Mouse (Mus musculus): Measurements from ENCODE around the gene Padi1. TPM values are rescaled to one million over a fixed set of nuclear protein-coding genes. Genes with fewer than 3 reads are reported as not detected.

The Padi1 gene
- polyA plus RNA-seq, 1 experiment from 2014 or later: 0.12 TPM

DNA sequence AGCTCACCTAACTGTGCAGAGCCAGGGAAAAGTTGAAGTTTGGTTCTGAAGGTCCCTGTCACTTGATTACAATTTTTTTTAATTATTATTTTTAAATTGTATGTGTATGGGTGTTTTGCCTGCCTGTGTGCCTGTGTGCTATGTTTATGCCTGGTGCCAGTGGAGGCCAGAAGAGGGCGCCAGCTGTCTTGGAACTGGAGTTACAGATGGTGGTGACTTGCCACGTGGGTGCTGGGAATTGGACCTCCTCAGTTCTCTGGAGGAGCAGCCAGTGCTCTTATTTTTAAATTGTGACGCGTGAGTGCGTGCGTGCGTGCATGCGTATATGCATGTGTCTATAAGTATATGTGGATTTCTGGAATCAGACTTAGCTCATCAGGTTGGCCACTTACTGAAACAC lies 28.2 kb downstream of the Padi1 start:
- Histone ChIP-seq H3K27me3 (ENCODE audit: control insufficient read depth, insufficient read depth, low read length) (no peaks in the 10 kb centered on the region), H3K4me2 (ENCODE audit: low read length) (no peak overlapping the region), H3K4me1 (ENCODE audit: control insufficient read depth, insufficient read depth, low read length) (0 out of 2 replicates have a peak, but pooled peaks cover 5% of the 10 kb centered on the region), H3K27ac (replicated peaks; ENCODE audit: low read depth, low read length) (no peak overlapping the region), H3K9ac (replicated peaks; ENCODE audit: low read length) (no peak overlapping the region), H3K9me3 (ENCODE audit: control insufficient read depth, low read length) (no peaks in the 10 kb centered on the region), H3K36me3 (ENCODE audit: control insufficient read depth, insufficient read depth, low read length) (no peaks in the 10 kb centered on the region), H3K4me3 (replicated peaks; ENCODE audit: low read depth, low read length) (no peak overlapping the region)
- ATAC-seq (ENCODE audit: low FRiP score, low TSS enrichment) (no peak), DNase-seq (no peak)
- WGBS: 92% methylated on average over 8 of the region's 8 CpGs

DNA sequence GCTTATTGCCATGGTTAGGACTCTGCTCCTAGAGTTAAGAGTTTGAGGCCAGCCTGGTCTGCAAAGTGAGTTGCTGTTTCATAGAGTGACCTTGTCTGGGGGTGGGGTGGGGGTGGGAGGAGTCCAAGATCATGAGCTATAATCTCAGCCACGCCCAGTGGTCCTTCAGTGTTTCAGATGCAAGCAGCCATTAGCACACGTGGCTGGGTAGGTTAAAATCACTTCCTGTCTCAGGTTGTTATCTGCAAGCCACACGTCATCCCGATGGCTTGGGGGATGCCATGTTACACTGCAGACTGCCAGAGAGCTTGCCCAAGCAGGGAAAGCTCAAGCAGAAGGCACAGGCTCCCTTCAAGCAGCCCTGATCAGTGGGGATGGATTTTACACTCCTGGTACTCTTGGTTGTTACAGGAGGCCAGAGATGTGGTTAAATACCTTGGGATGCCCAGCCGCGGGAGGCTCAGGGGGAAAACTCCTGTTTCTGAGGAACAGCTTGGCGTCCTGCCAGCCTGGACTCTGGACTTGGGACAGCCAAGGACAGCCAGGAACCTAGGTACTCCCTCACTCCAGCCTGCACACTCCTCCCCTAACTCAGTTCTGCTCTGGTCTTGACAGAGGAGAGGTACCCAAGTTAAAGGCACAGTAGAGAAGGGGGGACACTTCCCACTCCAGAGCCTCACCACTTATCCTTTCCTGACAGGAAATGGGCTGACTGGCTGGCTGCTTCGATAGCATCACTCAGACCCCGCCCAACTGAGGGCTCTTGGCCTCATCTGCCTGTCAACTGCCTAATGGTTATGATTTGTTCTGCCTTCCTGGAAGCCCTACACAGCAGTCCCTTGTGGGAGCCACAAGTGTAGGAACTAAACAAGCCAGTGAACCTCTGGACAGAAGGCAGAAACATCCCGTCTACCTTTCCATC lies 29.3 kb downstream of the Padi1 start:
- ATAC-seq (ENCODE audit: low FRiP score, low TSS enrichment) (no peak), DNase-seq (no peak)
- H3K4me2 ChIP-seq (ENCODE audit: low read length): no peak overlapping the region
- H3K36me3 ChIP-seq (ENCODE audit: control insufficient read depth, insufficient read depth, low read length): no peaks in the 10 kb centered on the region
- WGBS: 63% methylated on average over 10 of the region's 10 CpGs
- no peaks in the 10 kb centered on the region for H3K9me3 ChIP-seq (ENCODE audit: control insufficient read depth, low read length)
- no peak overlapping the region for H3K4me3 ChIP-seq (replicated peaks; ENCODE audit: low read depth, low read length)
- no peak overlapping the region for H3K9ac ChIP-seq (replicated peaks; ENCODE audit: low read length)
- no peak overlapping the region for H3K27ac ChIP-seq (replicated peaks; ENCODE audit: low read depth, low read length)
- 0 out of 2 replicates have a peak, but pooled peaks cover 5% of the 10 kb centered on the region for H3K4me1 ChIP-seq (ENCODE audit: control insufficient read depth, insufficient read depth, low read length)
- no peaks in the 10 kb centered on the region for H3K27me3 ChIP-seq (ENCODE audit: control insufficient read depth, insufficient read depth, low read length)

DNA sequence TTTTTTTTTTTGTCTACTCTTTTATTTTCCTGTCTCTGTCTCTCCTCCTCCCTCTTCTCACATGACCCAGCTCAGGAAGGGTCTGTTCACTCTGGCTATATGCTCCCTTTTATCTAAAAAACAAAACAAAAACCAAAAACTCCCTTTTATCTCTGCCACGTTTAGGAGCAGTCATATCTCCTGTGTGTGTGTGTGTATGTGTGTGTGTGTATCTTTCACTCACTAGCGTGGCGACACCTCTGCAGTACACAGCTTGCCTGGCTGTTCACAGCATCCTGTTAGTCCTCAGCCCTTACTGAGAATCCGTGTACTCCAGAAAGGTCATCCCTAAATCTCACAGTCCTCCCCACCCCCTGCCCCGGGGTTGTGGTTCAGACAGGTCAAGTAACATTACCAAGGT lies 30.1 kb downstream of the Padi1 start:
- WGBS: 78% methylated on average over 5 of the region's 5 CpGs
- Histone ChIP-seq H3K36me3 (ENCODE audit: control insufficient read depth, insufficient read depth, low read length) (no peaks in the 10 kb centered on the region), H3K4me3 (replicated peaks; ENCODE audit: low read depth, low read length) (no peak overlapping the region), H3K4me2 (ENCODE audit: low read length) (no peak overlapping the region), H3K27ac (replicated peaks; ENCODE audit: low read depth, low read length) (no peak overlapping the region), H3K9me3 (ENCODE audit: control insufficient read depth, low read length) (no peaks in the 10 kb centered on the region), H3K4me1 (ENCODE audit: control insufficient read depth, insufficient read depth, low read length) (0 out of 2 replicates have a peak, but pooled peaks cover 5% of the 10 kb centered on the region), H3K27me3 (ENCODE audit: control insufficient read depth, insufficient read depth, low read length) (no peaks in the 10 kb centered on the region), H3K9ac (replicated peaks; ENCODE audit: low read length) (no peak overlapping the region)
- DNase-seq: no peak
- ATAC-seq (ENCODE audit: low FRiP score, low TSS enrichment): no peak

DNA sequence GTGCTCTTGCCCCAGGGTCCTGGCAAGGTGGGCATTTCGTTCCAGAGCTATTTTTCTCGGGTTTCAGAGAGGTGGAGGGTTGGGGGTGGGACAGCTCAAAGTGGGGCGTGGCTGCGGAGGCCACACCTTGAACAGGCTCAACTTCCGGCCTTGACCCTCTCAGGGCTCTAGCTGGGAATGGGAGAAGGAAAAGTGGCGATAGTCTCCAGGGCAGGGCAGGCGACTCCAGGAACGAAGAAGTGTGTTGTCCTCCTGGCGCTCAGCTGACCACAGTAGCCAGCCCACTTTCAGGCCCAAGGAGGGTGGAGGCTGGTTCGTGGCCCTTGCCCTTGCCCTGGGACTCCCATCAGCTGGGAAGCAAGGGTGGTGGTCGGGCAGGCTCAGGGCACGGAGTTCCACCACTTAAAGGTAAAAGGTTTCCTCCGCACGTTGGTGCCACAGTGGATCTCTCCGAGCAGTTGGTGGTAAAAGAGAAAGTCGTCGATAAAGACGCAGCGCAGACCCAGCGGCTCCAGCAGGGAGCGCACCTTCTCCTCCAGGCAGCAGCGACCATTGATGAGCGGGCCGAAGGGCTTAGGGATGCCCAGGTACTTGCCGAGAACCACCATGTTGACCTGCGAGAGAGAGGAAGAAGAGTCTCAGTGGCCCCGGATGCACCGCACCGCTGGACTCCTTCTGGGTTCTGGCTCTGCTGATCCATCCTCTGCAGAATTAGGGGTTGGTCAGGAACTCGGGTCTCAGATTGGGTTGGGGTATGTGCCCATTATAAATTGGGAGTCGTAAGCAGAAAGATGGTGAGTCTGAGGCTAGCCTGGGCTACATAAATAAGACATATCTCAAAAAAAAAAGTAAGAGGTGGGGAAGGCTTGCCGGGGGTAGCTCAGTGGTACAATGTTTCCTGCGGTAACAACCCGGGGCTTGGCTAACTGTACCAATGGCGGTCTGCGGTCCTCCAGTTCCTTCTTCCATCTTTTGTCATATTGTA lies 31.0 kb downstream of the Padi1 start:
- Histone ChIP-seq H3K4me2 (ENCODE audit: low read length) (peak overlapping the region; percentile 32), H3K27ac (replicated peaks; ENCODE audit: low read depth, low read length) (no peak overlapping the region), H3K4me3 (replicated peaks; ENCODE audit: low read depth, low read length) (no peak overlapping the region), H3K36me3 (ENCODE audit: control insufficient read depth, insufficient read depth, low read length) (no peaks in the 10 kb centered on the region), H3K4me1 (ENCODE audit: control insufficient read depth, insufficient read depth, low read length) (0 out of 2 replicates have a peak, but pooled peaks cover 5% of the 10 kb centered on the region), H3K9ac (replicated peaks; ENCODE audit: low read length) (no peak overlapping the region), H3K9me3 (ENCODE audit: control insufficient read depth, low read length) (no peaks in the 10 kb centered on the region), H3K27me3 (ENCODE audit: control insufficient read depth, insufficient read depth, low read length) (no peaks in the 10 kb centered on the region)
- DNase-seq (peak; percentile 40), ATAC-seq (ENCODE audit: low FRiP score, low TSS enrichment) (no peak)
- WGBS: 25% methylated on average over 36 of the region's 36 CpGs

DNA sequence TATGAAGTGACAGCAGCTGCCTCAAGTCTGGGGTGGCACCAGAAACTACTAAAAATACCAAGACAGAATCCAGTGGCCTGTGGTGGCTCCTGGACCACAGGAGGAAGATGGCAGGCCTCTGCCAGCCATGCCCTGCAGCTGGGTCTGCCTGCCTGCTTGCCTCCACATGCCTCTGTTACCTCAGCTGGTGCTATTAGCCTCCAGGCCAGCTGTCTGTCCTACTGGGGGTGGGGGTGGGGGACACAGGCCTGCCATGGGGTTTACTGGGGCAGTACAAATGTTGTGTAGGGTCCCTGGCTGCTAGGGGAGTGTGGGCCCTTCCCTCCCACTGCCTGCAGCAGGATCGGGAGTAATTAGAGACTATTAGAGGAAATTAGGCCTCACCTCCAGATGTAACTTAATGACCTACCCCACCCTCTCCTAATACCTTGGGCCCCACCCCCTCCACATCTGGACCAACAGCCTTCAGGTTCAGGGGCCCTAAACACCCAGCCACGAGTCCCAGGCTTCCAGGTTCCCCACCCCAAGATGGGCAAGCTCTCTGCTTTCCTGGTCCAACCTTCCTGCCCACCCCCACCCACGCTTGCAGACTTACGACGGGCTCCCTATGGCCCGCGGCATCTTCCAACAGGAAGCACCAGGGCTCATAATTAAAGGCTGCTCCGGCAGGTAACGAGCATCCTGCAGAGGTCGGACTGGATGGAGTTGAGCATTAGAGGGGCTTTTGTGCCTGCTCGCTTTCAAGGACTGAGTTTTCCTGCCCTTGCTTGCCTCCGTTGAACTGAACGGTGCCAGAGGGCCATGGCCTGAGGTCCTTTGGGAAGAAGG lies 32.0 kb downstream of the Padi1 start:
- H3K27me3 ChIP-seq (ENCODE audit: control insufficient read depth, insufficient read depth, low read length): no peaks in the 10 kb centered on the region
- 0 out of 2 replicates have a peak, but pooled peaks cover 5% of the 10 kb centered on the region for H3K4me1 ChIP-seq (ENCODE audit: control insufficient read depth, insufficient read depth, low read length)
- WGBS: 29% methylated on average over 13 of the region's 13 CpGs
- H3K9ac ChIP-seq (replicated peaks; ENCODE audit: low read length): no peak overlapping the region
- no peak overlapping the region for H3K27ac ChIP-seq (replicated peaks; ENCODE audit: low read depth, low read length)
- no peak for DNase-seq
- H3K36me3 ChIP-seq (ENCODE audit: control insufficient read depth, insufficient read depth, low read length): no peaks in the 10 kb centered on the region
- no peak overlapping the region for H3K4me3 ChIP-seq (replicated peaks; ENCODE audit: low read depth, low read length)
- peak overlapping the region; percentile 32 for H3K4me2 ChIP-seq (ENCODE audit: low read length)
- H3K9me3 ChIP-seq (ENCODE audit: control insufficient read depth, low read length): no peaks in the 10 kb centered on the region
- no peak for ATAC-seq (ENCODE audit: low FRiP score, low TSS enrichment)

DNA sequence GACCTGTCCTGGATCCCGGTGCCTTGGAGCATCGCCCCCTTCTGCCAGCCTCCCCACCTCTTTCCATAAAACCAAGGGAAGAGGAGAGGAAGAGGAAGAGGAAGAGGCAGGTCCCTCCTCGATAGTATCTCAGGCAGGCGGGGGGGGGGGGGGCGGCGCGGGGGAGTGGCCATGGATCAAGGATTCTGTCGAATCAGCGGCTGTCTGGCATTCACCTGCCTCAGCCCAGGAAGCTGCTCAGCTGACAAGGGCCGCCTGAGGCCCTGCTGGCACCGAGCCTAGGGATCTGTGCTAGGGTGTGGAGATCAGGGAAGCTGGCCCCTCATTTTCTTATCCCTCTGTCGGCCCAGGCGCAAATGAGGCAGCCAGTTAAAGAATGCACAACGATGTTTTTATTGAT lies 33.0 kb downstream of the Padi1 start:
- H3K4me3 ChIP-seq (replicated peaks; ENCODE audit: low read depth, low read length): no peak overlapping the region
- H3K27me3 ChIP-seq (ENCODE audit: control insufficient read depth, insufficient read depth, low read length): no peaks in the 10 kb centered on the region
- ATAC-seq (ENCODE audit: low FRiP score, low TSS enrichment) (no peak), DNase-seq (peak; percentile 65)
- no peaks in the 10 kb centered on the region for H3K36me3 ChIP-seq (ENCODE audit: control insufficient read depth, insufficient read depth, low read length)
- H3K27ac ChIP-seq (replicated peaks; ENCODE audit: low read depth, low read length): no peak overlapping the region
- 0 out of 2 replicates have a peak, but pooled peaks cover 5% of the 10 kb centered on the region for H3K4me1 ChIP-seq (ENCODE audit: control insufficient read depth, insufficient read depth, low read length)
- WGBS: 30% methylated on average over 12 of the region's 14 CpGs
- no peak overlapping the region for H3K4me2 ChIP-seq (ENCODE audit: low read length)
- H3K9me3 ChIP-seq (ENCODE audit: control insufficient read depth, low read length): no peaks in the 10 kb centered on the region
- H3K9ac ChIP-seq (replicated peaks; ENCODE audit: low read length): no peak overlapping the region

DNA sequence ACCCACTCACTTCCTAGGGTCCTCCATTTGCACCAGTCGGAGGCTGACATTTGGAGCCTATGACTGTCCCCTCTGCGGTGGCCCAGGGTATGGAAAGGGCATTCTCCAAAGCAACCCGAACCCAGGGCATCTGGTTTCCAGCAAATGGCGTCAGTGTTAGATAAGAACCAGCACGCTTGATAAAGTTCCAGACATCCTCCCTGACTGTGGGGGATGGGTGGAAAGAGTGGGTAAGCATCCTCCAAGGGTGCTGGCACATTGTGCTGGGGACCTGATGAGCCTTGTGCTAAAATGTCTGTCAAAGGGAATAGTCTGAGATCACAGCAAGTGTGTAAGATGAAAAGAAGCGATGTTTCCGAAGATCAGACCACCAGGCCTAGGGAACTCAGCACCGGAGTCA lies 33.4 kb downstream of the Padi1 start:
- Histone ChIP-seq H3K4me2 (ENCODE audit: low read length) (no peak overlapping the region), H3K36me3 (ENCODE audit: control insufficient read depth, insufficient read depth, low read length) (no peaks in the 10 kb centered on the region), H3K9me3 (ENCODE audit: control insufficient read depth, low read length) (no peaks in the 10 kb centered on the region), H3K4me1 (ENCODE audit: control insufficient read depth, insufficient read depth, low read length) (0 out of 2 replicates have a peak, but pooled peaks cover 5% of the 10 kb centered on the region), H3K4me3 (replicated peaks; ENCODE audit: low read depth, low read length) (no peak overlapping the region), H3K27me3 (ENCODE audit: control insufficient read depth, insufficient read depth, low read length) (no peaks in the 10 kb centered on the region), H3K9ac (replicated peaks; ENCODE audit: low read length) (no peak overlapping the region), H3K27ac (replicated peaks; ENCODE audit: low read depth, low read length) (no peak overlapping the region)
- 82% methylated on average over 8 of the region's 8 CpGs for WGBS
- DNase-seq (no peak), ATAC-seq (ENCODE audit: low FRiP score, low TSS enrichment) (no peak)

Data from midbrain, embryonic 14.5 days (tissue).